Mouse (Mus musculus): ENCODE measurements around the gene 1700019D03Rik. TPM values are rescaled to one million over a fixed set of nuclear protein-coding genes. Genes with fewer than 3 reads are reported as not detected.

1700019D03Rik gene
- polyA plus RNA-seq, 1 experiment, result not detected

GRCm38 (mm10) chr1:52963097-52963496, 56.9 kb downstream of the 1700019D03Rik start:
- Histone ChIP-seq H3K4me3 (replicated peaks) (no peak overlapping the region), H3K27me3 (ENCODE audit: control insufficient read depth) (no peaks in the 10 kb centered on the region), H3K36me3 (ENCODE audit: control insufficient read depth) (no peaks in the 10 kb centered on the region), H3K9me3 (ENCODE audit: control insufficient read depth, low read length) (no peaks in the 10 kb centered on the region), H3K4me1 (ENCODE audit: control insufficient read depth) (no peaks in the 10 kb centered on the region)
- TF ChIP-seq TAL1 (IDR thresholded peaks at IDR 0.05; ENCODE audit: low read length) (no peak), GATA1 (IDR thresholded peaks at IDR 0.05; ENCODE audit: low read length) (no peak)

- no peaks in the 10 kb centered on the region for H3K27me3 ChIP-seq (ENCODE audit: control insufficient read depth)
- H3K36me3 ChIP-seq (ENCODE audit: control insufficient read depth), result no peaks in the 10 kb centered on the region
- no peaks in the 10 kb centered on the region for H3K4me1 ChIP-seq (ENCODE audit: control insufficient read depth)
- TF ChIP-seq GATA1 (IDR thresholded peaks at IDR 0.05; ENCODE audit: low read length), result no peak
- no peak for TF ChIP-seq TAL1 (IDR thresholded peaks at IDR 0.05; ENCODE audit: low read length)
- H3K4me3 ChIP-seq (replicated peaks), result no peak overlapping the region
- H3K9me3 ChIP-seq (ENCODE audit: control insufficient read depth, low read length), result no peaks in the 10 kb centered on the region
These were observed 59.8 kb downstream of the 1700019D03Rik start for GRCm38 (mm10) chr1:52960191-52960590.

- Histone ChIP-seq H3K9me3 (ENCODE audit: control insufficient read depth, low read length) (no peaks in the 10 kb centered on the region), H3K4me1 (ENCODE audit: control insufficient read depth) (peaks cover 6% of the 10 kb centered on the region), H3K36me3 (ENCODE audit: control insufficient read depth) (no peaks in the 10 kb centered on the region), H3K4me3 (replicated peaks) (no peak overlapping the region), H3K27me3 (ENCODE audit: control insufficient read depth) (peaks cover 20% of the 10 kb centered on the region)
- no peak for TF ChIP-seq TAL1 (IDR thresholded peaks at IDR 0.05; ENCODE audit: low read length)
- TF ChIP-seq GATA1 (IDR thresholded peaks at IDR 0.05; ENCODE audit: low read length), result no peak
These were observed 63.2 kb downstream of the 1700019D03Rik start for GRCm38 (mm10) chr1:52956746-52957145.

DNA sequence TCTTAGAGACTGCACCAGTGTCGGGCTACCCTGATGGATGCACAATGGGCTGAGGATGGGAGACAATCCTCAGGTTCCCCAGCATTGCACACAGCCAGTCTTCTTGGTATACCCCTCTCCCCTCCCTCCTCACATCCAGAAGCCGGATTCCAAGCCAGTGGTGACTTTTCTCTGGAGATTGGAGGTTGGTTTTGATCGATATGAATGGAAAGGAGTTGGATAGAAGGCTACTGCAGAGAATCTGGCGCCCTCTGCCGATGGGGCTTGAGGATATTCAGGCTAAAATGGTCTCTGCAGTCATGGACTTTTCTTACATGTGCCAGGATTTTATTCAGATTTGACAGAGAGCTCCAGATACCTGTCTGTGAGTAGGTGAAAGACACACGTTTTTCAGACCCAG, 64.9 kb downstream of the 1700019D03Rik start:
- Histone ChIP-seq H3K9me3 (ENCODE audit: control insufficient read depth, low read length) (no peaks in the 10 kb centered on the region), H3K27me3 (ENCODE audit: control insufficient read depth) (peaks cover 23% of the 10 kb centered on the region), H3K4me1 (ENCODE audit: control insufficient read depth) (peaks cover 6% of the 10 kb centered on the region), H3K4me3 (replicated peaks) (no peak overlapping the region), H3K36me3 (ENCODE audit: control insufficient read depth) (no peaks in the 10 kb centered on the region)
- TF ChIP-seq GATA1 (IDR thresholded peaks at IDR 0.05; ENCODE audit: low read length) (no peak), TAL1 (IDR thresholded peaks at IDR 0.05; ENCODE audit: low read length) (no peak)

- Histone ChIP-seq H3K36me3 (ENCODE audit: control insufficient read depth) (no peaks in the 10 kb centered on the region), H3K4me1 (ENCODE audit: control insufficient read depth) (peaks cover 6% of the 10 kb centered on the region), H3K4me3 (replicated peaks) (no peak overlapping the region), H3K27me3 (ENCODE audit: control insufficient read depth) (peaks cover 23% of the 10 kb centered on the region), H3K9me3 (ENCODE audit: control insufficient read depth, low read length) (no peaks in the 10 kb centered on the region)
- TF ChIP-seq TAL1 (IDR thresholded peaks at IDR 0.05; ENCODE audit: low read length) (peak; percentile 12; the same call in 1 of the 3 replicates), GATA1 (IDR thresholded peaks at IDR 0.05; ENCODE audit: low read length) (no peak)
These were observed 65.5 kb downstream of the 1700019D03Rik start for GRCm38 (mm10) chr1:52954456-52954855.

DNA sequence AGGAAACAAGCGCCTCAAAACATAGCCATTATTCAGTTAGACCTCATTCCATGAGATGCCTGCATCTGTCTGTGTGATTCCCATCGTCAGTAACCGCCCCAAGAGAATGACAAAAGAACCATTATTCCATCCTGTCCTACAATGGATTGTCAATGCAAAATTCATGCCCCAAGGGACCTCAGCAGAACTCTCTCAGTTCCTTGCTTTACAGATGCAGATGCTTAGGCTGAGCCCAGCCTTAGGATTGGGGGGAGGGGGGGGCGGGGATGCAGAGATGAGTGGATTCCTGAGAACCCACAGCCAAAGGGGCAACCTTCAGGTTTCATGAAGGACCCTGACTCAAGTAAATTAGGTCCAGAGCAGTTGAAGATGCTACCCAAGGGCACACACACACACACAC, 66.4 kb downstream of the 1700019D03Rik start:
- H3K4me3 ChIP-seq (replicated peaks), result no peak overlapping the region
- no peaks in the 10 kb centered on the region for H3K36me3 ChIP-seq (ENCODE audit: control insufficient read depth)
- TF ChIP-seq GATA1 (IDR thresholded peaks at IDR 0.05; ENCODE audit: low read length) (no peak), TAL1 (IDR thresholded peaks at IDR 0.05; ENCODE audit: low read length) (no peak)
- peaks cover 6% of the 10 kb centered on the region for H3K4me1 ChIP-seq (ENCODE audit: control insufficient read depth)
- peaks cover 23% of the 10 kb centered on the region for H3K27me3 ChIP-seq (ENCODE audit: control insufficient read depth)
- H3K9me3 ChIP-seq (ENCODE audit: control insufficient read depth, low read length), result no peaks in the 10 kb centered on the region

GRCm38 (mm10) chr1:52952551-52953397, 67.2 kb downstream of the 1700019D03Rik start:
- peak overlapping the region; percentile 51 for H3K4me3 ChIP-seq (replicated peaks)
- no peaks in the 10 kb centered on the region for H3K36me3 ChIP-seq (ENCODE audit: control insufficient read depth)
- H3K4me1 ChIP-seq (ENCODE audit: control insufficient read depth), result peaks cover 6% of the 10 kb centered on the region
- no peak for TF ChIP-seq TAL1 (IDR thresholded peaks at IDR 0.05; ENCODE audit: low read length)
- TF ChIP-seq GATA1 (IDR thresholded peaks at IDR 0.05; ENCODE audit: low read length), result no peak
- no peaks in the 10 kb centered on the region for H3K9me3 ChIP-seq (ENCODE audit: control insufficient read depth, low read length)
- H3K27me3 ChIP-seq (ENCODE audit: control insufficient read depth), result peaks cover 23% of the 10 kb centered on the region

DNA sequence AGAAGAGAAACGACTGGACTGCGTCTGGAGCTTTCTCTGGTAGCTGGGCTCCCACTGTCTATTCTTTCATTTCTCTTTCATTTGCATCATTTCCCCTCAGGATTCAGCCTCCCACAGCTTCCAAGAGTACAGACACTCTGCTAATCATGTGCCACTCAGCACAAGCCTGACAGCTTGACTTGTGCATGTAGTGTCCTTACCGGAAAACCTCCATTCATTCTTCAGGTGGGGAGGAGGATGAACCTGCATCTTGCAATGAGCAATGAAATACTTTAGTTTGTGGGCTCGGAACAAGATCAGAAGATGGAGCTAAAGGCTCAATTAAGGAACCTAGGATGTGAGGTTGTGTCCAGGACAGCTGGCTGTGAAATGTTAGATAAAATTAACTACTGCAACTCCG, 67.8 kb downstream of the 1700019D03Rik start:
- Histone ChIP-seq H3K4me1 (ENCODE audit: control insufficient read depth) (peaks cover 6% of the 10 kb centered on the region), H3K4me3 (replicated peaks) (peak overlapping the region; percentile 51), H3K36me3 (ENCODE audit: control insufficient read depth) (no peaks in the 10 kb centered on the region), H3K27me3 (ENCODE audit: control insufficient read depth) (peaks cover 23% of the 10 kb centered on the region), H3K9me3 (ENCODE audit: control insufficient read depth, low read length) (no peaks in the 10 kb centered on the region)
- TF ChIP-seq TAL1 (IDR thresholded peaks at IDR 0.05; ENCODE audit: low read length), result no peak
- no peak for TF ChIP-seq GATA1 (IDR thresholded peaks at IDR 0.05; ENCODE audit: low read length)

DNA sequence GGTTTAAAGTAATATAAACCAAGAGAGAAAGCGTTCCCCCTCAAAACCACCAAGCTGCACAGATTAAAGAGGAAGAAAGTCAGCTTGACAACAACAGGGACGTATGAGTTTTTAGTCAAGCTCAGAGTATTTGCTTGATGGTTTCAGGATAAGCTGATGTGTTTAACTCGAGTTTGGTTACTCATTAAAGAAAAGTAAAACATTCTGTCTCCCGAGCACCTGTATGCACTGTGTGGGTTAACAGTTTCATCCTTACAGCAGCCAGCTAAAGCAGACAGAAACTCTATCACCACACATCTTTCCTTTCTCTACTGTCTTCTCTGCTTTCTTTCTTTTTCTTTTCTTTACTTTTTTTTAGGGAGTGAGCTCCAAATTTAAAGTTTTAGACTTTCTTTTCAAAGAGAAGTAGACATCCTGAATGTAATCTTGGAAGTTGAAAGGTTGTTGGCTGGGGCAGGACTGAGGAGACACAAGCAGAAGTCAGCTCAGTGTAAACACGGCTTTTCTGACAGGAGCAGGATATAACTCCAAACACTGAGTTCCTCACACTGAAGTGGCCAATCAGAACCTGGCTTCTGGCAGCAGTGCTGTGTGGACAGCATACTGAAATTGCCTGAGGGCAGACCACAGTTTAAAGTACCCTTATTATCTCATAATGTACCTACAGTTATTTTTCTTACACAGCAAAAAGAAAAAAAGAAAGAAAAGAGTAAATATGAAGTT, 68.7 kb downstream of the 1700019D03Rik start:
- Histone ChIP-seq H3K27me3 (ENCODE audit: control insufficient read depth) (peaks cover 23% of the 10 kb centered on the region), H3K4me3 (replicated peaks) (no peak overlapping the region), H3K9me3 (ENCODE audit: control insufficient read depth, low read length) (no peaks in the 10 kb centered on the region), H3K36me3 (ENCODE audit: control insufficient read depth) (no peaks in the 10 kb centered on the region), H3K4me1 (ENCODE audit: control insufficient read depth) (peaks cover 6% of the 10 kb centered on the region)
- TF ChIP-seq TAL1 (IDR thresholded peaks at IDR 0.05; ENCODE audit: low read length), result no peak
- TF ChIP-seq GATA1 (IDR thresholded peaks at IDR 0.05; ENCODE audit: low read length), result no peak

Data from erythroblast, embryonic 14.5 days (primary cell).